Mouse (Mus musculus) G1E (cell line): ENCODE data around the gene Senp7. TPM values are rescaled to one million over a fixed set of nuclear protein-coding genes. Genes with fewer than 3 reads are reported as not detected.
"Not testable (repeated sequence)": the region's sequence is repeated elsewhere in the genome, so short reads cannot be mapped to it uniquely, and the experiment has no call there.

Source experiments
- ATAC-seq: 2 replicates; pipeline ENCODE4 v1.8.0; 2016; ENCODE audit warnings: mild to moderate bottlenecking; ENCODE audit not compliant: insufficient number of reproducible peaks, poor library complexity, low FRiP score, severe bottlenecking; ENCODE audit errors: extremely low read depth
- DNase-seq: peaks from one replicate; pipeline ENCODE4 v3.0.0; 2012; ENCODE audit warnings: low spot score
- H3K27me3 ChIP-seq: 2 replicates; pipeline ENCODE4 v1.6.1; 2012; ENCODE audit warnings: mild to moderate bottlenecking, low read length, inconsistent platforms; ENCODE audit not compliant: insufficient read depth
- H3K36me3 ChIP-seq: replicated peaks from 2 replicates; pipeline ENCODE3; 2012; ENCODE audit warnings: mild to moderate bottlenecking, inconsistent platforms
- H3K4me1 ChIP-seq: 2 replicates; pipeline ENCODE4 v1.6.1; 2012; ENCODE audit warnings: low read depth, low read length, inconsistent platforms, mixed read lengths; ENCODE audit not compliant: insufficient read depth
- H3K4me3 ChIP-seq: 2 replicates; pipeline ENCODE4 v1.5.1; 2012; ENCODE audit warnings: low read depth, mild to moderate bottlenecking, inconsistent platforms, low read length, moderate library complexity, mixed read lengths
- H3K9me3 ChIP-seq: replicated peaks from 2 replicates; pipeline ENCODE4 v1.6.1; 2012; ENCODE audit warnings: inconsistent platforms
- CTCF ChIP-seq: IDR thresholded peaks from 2 replicates; pipeline ENCODE4 v1.5.1; 2012; ENCODE audit warnings: low read depth, low read length, inconsistent platforms, mixed read lengths
- GATA1 ChIP-seq: IDR thresholded peaks from 2 replicates; pipeline ENCODE4 v1.6.1; 2012; ENCODE audit warnings: borderline replicate concordance, low read length, inconsistent platforms, mixed read lengths
- GATA2 ChIP-seq: IDR thresholded peaks from 2 replicates; pipeline ENCODE4 v1.6.1; 2012; ENCODE audit warnings: low read depth, low read length, inconsistent platforms, borderline replicate concordance
- POLR2AphosphoS5 ChIP-seq: IDR thresholded peaks from 2 replicates; pipeline ENCODE4 v1.6.1; 2012; ENCODE audit warnings: low read depth, low read length, inconsistent platforms; ENCODE audit not compliant: insufficient replicate concordance
- TAL1 ChIP-seq: conservative IDR thresholded peaks from 2 replicates; pipeline ENCODE4 v1.6.1; 2012; ENCODE audit warnings: low read depth, low read length, inconsistent platforms, mixed read lengths
- polyA plus RNA-seq: library from polyadenylated mRNA; stranded (reverse); fragments of >175 nt; gene quantifications from 2 replicates; pipeline ENCODE4 v1.2.3, GENCODE M21; 2012
- total RNA-seq, 2 experiments: library from RNA; stranded (forward) in 1 of 2; stranded (reverse) in 1 of 2; fragments of 200-1000 nt in 1 of 2; fragments of >200 nt in 1 of 2; fragmentation: Nextera tagmentation in 1 of 2; gene quantifications; 2 replicates each; pipeline ENCODE4 v1.2.3; 2014 to 2017

Senp7 gene
- total and polyA plus RNA-seq, 3 experiments, result 20.5 to 115 (median 37.4) TPM

GRCm38 (mm10) chr16:56090385-56090784 is 42.2 kb downstream of the Senp7 start:
- DNase-seq, result no peak
- H3K27me3 ChIP-seq, result no peaks in the 10 kb centered on the region
- peaks cover 6% of the 10 kb centered on the region for H3K4me1 ChIP-seq
- H3K36me3 ChIP-seq, result peaks cover 64% of the 10 kb centered on the region
- no peaks in the 10 kb centered on the region for H3K9me3 ChIP-seq
- TF ChIP-seq POLR2AphosphoS5, result no peak
- no peak for TF ChIP-seq TAL1
- no peak for TF ChIP-seq GATA2
- no peak for TF ChIP-seq GATA1
- no peak for TF ChIP-seq CTCF
- ATAC-seq, result no peak
- no peak overlapping the region for H3K4me3 ChIP-seq

GRCm38 (mm10) chr16:56096401-56097018 is 48.4 kb downstream of the Senp7 start:
- not testable (repeated sequence) for H3K27me3 ChIP-seq, H3K4me3 ChIP-seq, ATAC-seq, H3K9me3 ChIP-seq, DNase-seq
- peaks cover 12% of the 10 kb centered on the region for H3K4me1 ChIP-seq
- peaks cover 59% of the 10 kb centered on the region for H3K36me3 ChIP-seq

GRCm38 (mm10) chr16:56115706-56116105 is 67.6 kb downstream of the Senp7 start:
- DNase-seq, result no peak
- Histone ChIP-seq H3K27me3 (no peaks in the 10 kb centered on the region), H3K4me1 (0 out of 2 replicates have a peak, but pooled peaks cover 3% of the 10 kb centered on the region), H3K9me3 (peaks cover 6% of the 10 kb centered on the region), H3K36me3 (peaks cover 66% of the 10 kb centered on the region), H3K4me3 (no peak overlapping the region)
- TF ChIP-seq TAL1 (no peak), GATA1 (no peak), CTCF (no peak), GATA2 (no peak), POLR2AphosphoS5 (no peak)
- ATAC-seq, result no peak

- H3K36me3 ChIP-seq, result peaks cover 68% of the 10 kb centered on the region
- H3K9me3 ChIP-seq, result peaks cover 6% of the 10 kb centered on the region
- no peak overlapping the region for H3K4me3 ChIP-seq
- H3K27me3 ChIP-seq, result no peaks in the 10 kb centered on the region
- 0 out of 2 replicates have a peak, but pooled peaks cover 3% of the 10 kb centered on the region for H3K4me1 ChIP-seq
- TF ChIP-seq CTCF (no peak), TAL1 (no peak), POLR2AphosphoS5 (no peak), GATA1 (no peak), GATA2 (no peak)
- no peak for ATAC-seq
- DNase-seq, result no peak
Observed at GRCm38 (mm10) chr16:56116155-56116554, 68.0 kb downstream of the Senp7 start.

- no peak for DNase-seq
- Histone ChIP-seq H3K4me3 (no peak overlapping the region), H3K27me3 (no peaks in the 10 kb centered on the region), H3K9me3 (peaks cover 6% of the 10 kb centered on the region), H3K4me1 (0 out of 2 replicates have a peak, but pooled peaks cover 3% of the 10 kb centered on the region), H3K36me3 (peaks cover 66% of the 10 kb centered on the region)
- TF ChIP-seq CTCF, result no peak
- no peak for TF ChIP-seq GATA2
- TF ChIP-seq POLR2AphosphoS5, result no peak
- no peak for TF ChIP-seq GATA1
- TF ChIP-seq TAL1, result no peak
- no peak for ATAC-seq
Observed at GRCm38 (mm10) chr16:56117327-56118180, 69.4 kb downstream of the Senp7 start.

GRCm38 (mm10) chr16:56122517-56122916 is 74.4 kb downstream of the Senp7 start:
- Histone ChIP-seq H3K4me3 (no peak overlapping the region), H3K36me3 (peaks cover 63% of the 10 kb centered on the region), H3K4me1 (no peaks in the 10 kb centered on the region), H3K9me3 (no peaks in the 10 kb centered on the region), H3K27me3 (no peaks in the 10 kb centered on the region)
- no peak for TF ChIP-seq GATA2
- no peak for TF ChIP-seq GATA1
- no peak for TF ChIP-seq CTCF
- TF ChIP-seq TAL1, result no peak
- no peak for TF ChIP-seq POLR2AphosphoS5
- DNase-seq (no peak), ATAC-seq (no peak)
